Mouse (Mus musculus) hindbrain, embryonic 14.5 days (tissue): ENCODE results near the gene Perm1. TPM values are rescaled to one million over a fixed set of nuclear protein-coding genes. Genes with fewer than 3 reads are reported as not detected.

Source experiments
- ATAC-seq: fragments of 200-750 bp; cut with Nextera tagmentation; 2 replicates; pipeline ENCODE4 v1.8.0; 2017; ENCODE audit warnings: moderate number of reproducible peaks, mild to moderate bottlenecking, moderate TSS enrichment, moderate library complexity; ENCODE audit not compliant: low FRiP score
- DNase-seq: peaks from one replicate; pipeline ENCODE4 v3.0.0-alpha.2; 2015; ENCODE audit warnings: low spot score
- H3K27ac ChIP-seq: fragments of 300-500 bp; sonication (generic); 2 replicates; pipeline ENCODE4 v1.5.1; 2014; ENCODE audit warnings: mild to moderate bottlenecking, moderate library complexity
- H3K27me3 ChIP-seq: fragments of 300-500 bp; sonication (generic); 2 replicates; pipeline ENCODE4 v1.6.1; 2014; ENCODE audit warnings: mild to moderate bottlenecking, low read length, mixed read lengths; ENCODE audit not compliant: control insufficient read depth, insufficient read depth
- H3K36me3 ChIP-seq: fragments of 300-500 bp; sonication (generic); replicated peaks from 2 replicates; pipeline ENCODE4 v1.6.1; 2014; ENCODE audit not compliant: control insufficient read depth, insufficient read depth
- H3K4me1 ChIP-seq: fragments of 300-500 bp; sonication (generic); replicated peaks from 2 replicates; pipeline ENCODE4 v1.6.1; 2014; ENCODE audit warnings: antibody characterized with exemption, low read length, mixed read lengths; ENCODE audit not compliant: control insufficient read depth, insufficient read depth
- H3K4me2 ChIP-seq: fragments of 300-500 bp; sonication (generic); replicated peaks from 2 replicates; pipeline ENCODE4 v1.6.1; 2014; ENCODE audit warnings: mild to moderate bottlenecking, moderate library complexity
- H3K4me3 ChIP-seq: fragments of 300-500 bp; sonication (generic); replicated peaks from 2 replicates; pipeline ENCODE4 v1.5.1; 2014; ENCODE audit warnings: mild to moderate bottlenecking, low read length
- H3K9ac ChIP-seq: fragments of 300-500 bp; sonication (generic); 2 replicates; pipeline ENCODE4 v1.6.1; 2014
- H3K9me3 ChIP-seq: fragments of 300-500 bp; sonication (generic); 2 replicates; pipeline ENCODE4 v1.6.1; 2016; ENCODE audit warnings: low read length; ENCODE audit not compliant: control insufficient read depth
- WGBS: fragments of 180-500 bp; shearing (Covaris S2); extraction: QIAGEN DNeasy Blood & Tissue Kit; methylation state at CpG from one replicate; pipeline ENCODE4 v1.1.7; 2014; 5-methylcytosine and 5-hydroxymethylcytosine counted together
- polyA plus RNA-seq: library from polyadenylated mRNA; unstranded; fragments of >200 nt; fragmentation: Nextera tagmentation; extraction: Ambion mirVana; gene quantifications from 2 replicates; pipeline ENCODE4 v1.2.1, GENCODE M21; 2014

Perm1 gene
- polyA plus RNA-seq, 1 experiment from 2014 or later = 2.2 TPM

GRCm38 (mm10) chr4:156185950-156186850 lies 29.5 kb upstream of the Perm1 start:
- Histone ChIP-seq H3K36me3 (peaks cover 19% of the 10 kb centered on the region), H3K27me3 (no peaks in the 10 kb centered on the region), H3K4me3 (peak overlapping the region; percentile 56), H3K4me2 (peak overlapping the region; percentile 74), H3K27ac (peak overlapping the region; percentile 96), H3K4me1 (peaks cover 85% of the 10 kb centered on the region), H3K9ac (peak overlapping the region; percentile 90), H3K9me3 (no peaks in the 10 kb centered on the region)
- WGBS = 4% methylated on average over 29 of the region's 31 CpGs
- ATAC-seq (peak; percentile 58), DNase-seq (peak; percentile 68)

GRCm38 (mm10) chr4:156188162-156188810 lies 27.4 kb upstream of the Perm1 start:
- Histone ChIP-seq H3K4me1 (peaks cover 67% of the 10 kb centered on the region), H3K36me3 (peaks cover 21% of the 10 kb centered on the region), H3K4me2 (peak overlapping the region; percentile 23; the same call in 1 of the 2 replicates), H3K9me3 (no peaks in the 10 kb centered on the region), H3K4me3 (no peak overlapping the region), H3K9ac (peak overlapping the region; percentile 12), H3K27ac (peak overlapping the region; percentile 60), H3K27me3 (no peaks in the 10 kb centered on the region)
- 0 out of 2 replicates have a peak, but pooled peaks have one; percentile 12 for ATAC-seq
- DNase-seq = no peak
- 24% methylated on average over 5 of the region's 5 CpGs for WGBS

- Histone ChIP-seq H3K9ac (peak overlapping the region; percentile 12; the same call in 1 of the 2 replicates), H3K4me1 (peaks cover 66% of the 10 kb centered on the region), H3K27me3 (no peaks in the 10 kb centered on the region), H3K4me2 (peak overlapping the region; percentile 23; the same call in 1 of the 2 replicates), H3K36me3 (peaks cover 21% of the 10 kb centered on the region), H3K9me3 (no peaks in the 10 kb centered on the region), H3K27ac (peak overlapping the region; percentile 60), H3K4me3 (no peak overlapping the region)
- peak; percentile 65 for DNase-seq
- peak; percentile 18 for ATAC-seq
- WGBS = 3% methylated on average over 6 of the region's 6 CpGs
These were observed 26.8 kb upstream of the Perm1 start for GRCm38 (mm10) chr4:156188811-156189323.

- H3K27me3 ChIP-seq = no peaks in the 10 kb centered on the region
- no peak overlapping the region for H3K4me2 ChIP-seq
- DNase-seq = no peak
- no peaks in the 10 kb centered on the region for H3K9me3 ChIP-seq
- no peak overlapping the region for H3K9ac ChIP-seq
- H3K4me1 ChIP-seq = peaks cover 61% of the 10 kb centered on the region
- H3K27ac ChIP-seq = peak overlapping the region; percentile 12; the same call in 1 of the 2 replicates
- H3K36me3 ChIP-seq = peaks cover 29% of the 10 kb centered on the region
- H3K4me3 ChIP-seq = no peak overlapping the region
- no peak for ATAC-seq
- 59% methylated on average over 8 of the region's 8 CpGs for WGBS
These were observed 23.1 kb upstream of the Perm1 start for GRCm38 (mm10) chr4:156192421-156193199.

- no peaks in the 10 kb centered on the region for H3K9me3 ChIP-seq
- H3K4me2 ChIP-seq = no peak overlapping the region
These were observed 22.5 kb upstream of the Perm1 start for GRCm38 (mm10) chr4:156193200-156193590.

GRCm38 (mm10) chr4:156193906-156194305 lies 21.8 kb upstream of the Perm1 start:
- peaks cover 29% of the 10 kb centered on the region for H3K36me3 ChIP-seq
- H3K27ac ChIP-seq = no peak overlapping the region
- DNase-seq = no peak

More at GRCm38 (mm10) chr4:156193200-156193590, 22.5 kb upstream of the Perm1 start:
- Histone ChIP-seq H3K36me3 (peaks cover 29% of the 10 kb centered on the region), H3K9ac (no peak overlapping the region), H3K27ac (no peak overlapping the region), H3K27me3 (no peaks in the 10 kb centered on the region), H3K4me1 (peaks cover 56% of the 10 kb centered on the region), H3K4me3 (no peak overlapping the region)
- 28% methylated on average over 2 of the region's 2 CpGs for WGBS
- no peak for ATAC-seq
- no peak for DNase-seq

GRCm38 (mm10) chr4:156194346-156194745 lies 21.3 kb upstream of the Perm1 start:
- Histone ChIP-seq H3K36me3 (peaks cover 29% of the 10 kb centered on the region), H3K27ac (no peak overlapping the region)

More at GRCm38 (mm10) chr4:156193906-156194305, 21.8 kb upstream of the Perm1 start:
- WGBS = 57% methylated on average over 5 of the region's 5 CpGs
- Histone ChIP-seq H3K4me3 (no peak overlapping the region), H3K4me1 (peaks cover 49% of the 10 kb centered on the region), H3K27me3 (no peaks in the 10 kb centered on the region), H3K9ac (0 out of 2 replicates have a peak overlapping the region, but pooled peaks have one; percentile 42), H3K4me2 (peak overlapping the region; percentile 97; the same call in 1 of the 2 replicates), H3K9me3 (no peaks in the 10 kb centered on the region)
- no peak for ATAC-seq

GRCm38 (mm10) chr4:156195927-156196870 lies 19.5 kb upstream of the Perm1 start:
- Histone ChIP-seq H3K27ac (peak overlapping the region; percentile 85), H3K4me2 (peak overlapping the region; percentile 97), H3K4me1 (peaks cover 35% of the 10 kb centered on the region), H3K9ac (peak overlapping the region; percentile 89), H3K4me3 (peak overlapping the region; percentile 91), H3K36me3 (peaks cover 19% of the 10 kb centered on the region; the same call in 1 of the 2 replicates), H3K27me3 (no peaks in the 10 kb centered on the region), H3K9me3 (no peaks in the 10 kb centered on the region)
- DNase-seq (peak; percentile 68), ATAC-seq (no peak)
- WGBS = 3% methylated on average over 35 of the region's 35 CpGs

More at GRCm38 (mm10) chr4:156194346-156194745, 21.3 kb upstream of the Perm1 start:
- no peaks in the 10 kb centered on the region for H3K9me3 ChIP-seq
- H3K4me1 ChIP-seq = peaks cover 45% of the 10 kb centered on the region
- WGBS = 29% methylated on average over 6 of the region's 6 CpGs
- H3K9ac ChIP-seq = peak overlapping the region; percentile 42; the same call in 1 of the 2 replicates
- DNase-seq (no peak), ATAC-seq (no peak)
- peak overlapping the region; percentile 97 for H3K4me2 ChIP-seq
- no peaks in the 10 kb centered on the region for H3K27me3 ChIP-seq
- H3K4me3 ChIP-seq = peak overlapping the region; percentile 9
